Mouse (Mus musculus): Measurements from ENCODE around the gene Rnf150. TPM values are rescaled to one million over a fixed set of nuclear protein-coding genes. Genes with fewer than 3 reads are reported as not detected.

Rnf150 gene
- polyA plus RNA-seq, 1 experiment from 2014 or later = 0.79 TPM

DNA sequence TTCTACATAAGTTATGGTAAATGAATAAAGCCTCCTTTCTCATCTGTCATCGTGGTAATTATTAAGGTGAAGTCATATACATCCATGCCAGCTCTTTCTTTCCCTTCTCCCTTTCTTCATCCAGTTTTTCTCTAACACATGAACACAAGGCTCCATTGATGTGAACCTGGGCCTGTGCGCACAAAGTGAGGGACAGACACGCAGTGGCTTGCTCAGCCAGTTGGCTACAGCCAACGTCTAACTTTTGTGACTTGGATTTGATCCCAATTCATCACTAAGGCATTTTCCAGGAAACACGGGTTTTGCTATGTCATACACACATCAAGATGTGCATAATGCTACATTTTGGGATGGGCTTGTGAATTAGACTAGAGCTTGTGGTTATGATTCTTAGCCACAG is 146.3 kb downstream of the Rnf150 start:
- no peak overlapping the region for H3K27ac ChIP-seq (ENCODE audit: low read length)
- ATAC-seq (replicated peaks; ENCODE audit: extremely low read depth, insufficient read depth, low FRiP score) = no peak
- no peak overlapping the region for H3K4me2 ChIP-seq (ENCODE audit: low read depth, low read length)
- WGBS = 78% methylated on average over 5 of the region's 5 CpGs
- H3K9ac ChIP-seq (ENCODE audit: low read length) = no peak overlapping the region
- no peaks in the 10 kb centered on the region for H3K36me3 ChIP-seq (ENCODE audit: control insufficient read depth, insufficient read depth)
- H3K9me3 ChIP-seq (replicated peaks; ENCODE audit: control insufficient read depth, low read length) = no peaks in the 10 kb centered on the region
- no peak overlapping the region for H3K4me3 ChIP-seq (ENCODE audit: low read length)
- H3K27me3 ChIP-seq (ENCODE audit: control insufficient read depth, insufficient read depth, low read length) = no peaks in the 10 kb centered on the region
- H3K4me1 ChIP-seq (ENCODE audit: control insufficient read depth, insufficient read depth, low read length) = 0 out of 2 replicates have a peak, but pooled peaks cover 3% of the 10 kb centered on the region

DNA sequence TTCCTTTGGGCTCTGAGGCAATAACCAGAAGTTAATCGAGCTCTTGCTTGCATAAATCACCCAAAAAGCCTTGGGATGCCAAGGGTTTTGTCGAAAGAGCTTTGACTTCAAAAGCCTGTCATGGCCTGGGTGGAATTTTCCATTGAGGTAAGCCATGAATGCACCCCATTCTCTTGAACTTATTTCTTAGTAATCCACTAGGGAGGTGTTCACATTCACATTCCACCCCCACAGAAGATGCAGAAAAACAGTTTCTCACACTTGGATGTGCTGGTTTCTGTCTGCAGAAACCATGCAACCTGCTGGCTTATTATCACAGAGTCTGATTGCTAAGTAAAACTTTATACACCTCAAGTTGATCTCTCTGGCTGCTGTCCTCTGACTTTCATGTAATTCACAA is 148.1 kb downstream of the Rnf150 start:
- no peaks in the 10 kb centered on the region for H3K27me3 ChIP-seq (ENCODE audit: control insufficient read depth, insufficient read depth, low read length)
- H3K9me3 ChIP-seq (replicated peaks; ENCODE audit: control insufficient read depth, low read length) = no peaks in the 10 kb centered on the region
- H3K36me3 ChIP-seq (ENCODE audit: control insufficient read depth, insufficient read depth) = no peaks in the 10 kb centered on the region
- H3K4me2 ChIP-seq (ENCODE audit: low read depth, low read length) = no peak overlapping the region
- no peak for ATAC-seq (replicated peaks; ENCODE audit: extremely low read depth, insufficient read depth, low FRiP score)
- WGBS = 60% methylated on average over 2 of the region's 2 CpGs
- 0 out of 2 replicates have a peak, but pooled peaks cover 3% of the 10 kb centered on the region for H3K4me1 ChIP-seq (ENCODE audit: control insufficient read depth, insufficient read depth, low read length)
- H3K4me3 ChIP-seq (ENCODE audit: low read length) = no peak overlapping the region
- H3K9ac ChIP-seq (ENCODE audit: low read length) = no peak overlapping the region
- H3K27ac ChIP-seq (ENCODE audit: low read length) = no peak overlapping the region

- no peaks in the 10 kb centered on the region for H3K27me3 ChIP-seq (ENCODE audit: control insufficient read depth, insufficient read depth, low read length)
- WGBS = 30% methylated on average over 5 of the region's 5 CpGs
- H3K4me1 ChIP-seq (ENCODE audit: control insufficient read depth, insufficient read depth, low read length) = 0 out of 2 replicates have a peak, but pooled peaks cover 3% of the 10 kb centered on the region
- ATAC-seq (replicated peaks; ENCODE audit: extremely low read depth, insufficient read depth, low FRiP score) = no peak
- H3K36me3 ChIP-seq (ENCODE audit: control insufficient read depth, insufficient read depth) = no peaks in the 10 kb centered on the region
- no peaks in the 10 kb centered on the region for H3K9me3 ChIP-seq (replicated peaks; ENCODE audit: control insufficient read depth, low read length)
- H3K4me3 ChIP-seq (ENCODE audit: low read length) = no peak overlapping the region
- no peak overlapping the region for H3K27ac ChIP-seq (ENCODE audit: low read length)
- no peak overlapping the region for H3K9ac ChIP-seq (ENCODE audit: low read length)
- no peak overlapping the region for H3K4me2 ChIP-seq (ENCODE audit: low read depth, low read length)
Measured at GRCm38 (mm10) chr8:83011758-83012157, 148.6 kb downstream of the Rnf150 start.

DNA sequence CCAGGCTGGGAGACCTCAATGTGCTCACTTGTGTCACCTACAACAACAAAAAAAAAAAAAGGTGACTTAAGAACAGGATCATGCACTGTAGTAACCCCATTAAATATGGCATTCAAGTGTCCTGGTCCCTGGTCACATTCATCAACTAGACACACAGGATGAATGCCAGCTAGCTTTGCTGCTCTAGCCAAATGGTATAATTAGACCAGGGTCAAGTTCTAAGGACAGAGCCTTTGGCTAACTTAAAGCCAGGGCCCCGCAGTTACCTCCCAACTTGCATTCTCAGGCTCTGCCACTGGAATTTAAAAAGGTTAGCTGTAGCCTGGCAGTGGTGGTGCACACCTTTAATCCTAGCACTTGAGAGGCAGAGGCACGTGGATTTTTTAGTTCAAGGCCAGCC is 165.1 kb downstream of the Rnf150 start:
- Histone ChIP-seq H3K4me2 (ENCODE audit: low read depth, low read length) (no peak overlapping the region), H3K4me3 (ENCODE audit: low read length) (no peak overlapping the region), H3K9ac (ENCODE audit: low read length) (no peak overlapping the region)

GRCm38 (mm10) chr8:83032800-83033199 is 169.6 kb downstream of the Rnf150 start:
- H3K4me1 ChIP-seq (ENCODE audit: control insufficient read depth, insufficient read depth, low read length) = peaks cover 5% of the 10 kb centered on the region
- WGBS = 49% methylated on average over 7 of the region's 7 CpGs
- H3K36me3 ChIP-seq (ENCODE audit: control insufficient read depth, insufficient read depth) = no peaks in the 10 kb centered on the region
- H3K4me2 ChIP-seq (ENCODE audit: low read depth, low read length) = no peak overlapping the region
- H3K27ac ChIP-seq (ENCODE audit: low read length) = no peak overlapping the region
- H3K27me3 ChIP-seq (ENCODE audit: control insufficient read depth, insufficient read depth, low read length) = no peaks in the 10 kb centered on the region
- H3K9me3 ChIP-seq (replicated peaks; ENCODE audit: control insufficient read depth, low read length) = no peaks in the 10 kb centered on the region
- no peak overlapping the region for H3K9ac ChIP-seq (ENCODE audit: low read length)
- H3K4me3 ChIP-seq (ENCODE audit: low read length) = no peak overlapping the region
- ATAC-seq (replicated peaks; ENCODE audit: extremely low read depth, insufficient read depth, low FRiP score) = no peak

More for the DNA sequence above, 165.1 kb downstream of the Rnf150 start:
- Histone ChIP-seq H3K9me3 (replicated peaks; ENCODE audit: control insufficient read depth, low read length) (no peaks in the 10 kb centered on the region), H3K4me1 (ENCODE audit: control insufficient read depth, insufficient read depth, low read length) (peaks cover 5% of the 10 kb centered on the region), H3K36me3 (ENCODE audit: control insufficient read depth, insufficient read depth) (no peaks in the 10 kb centered on the region), H3K27me3 (ENCODE audit: control insufficient read depth, insufficient read depth, low read length) (no peaks in the 10 kb centered on the region), H3K27ac (ENCODE audit: low read length) (no peak overlapping the region)
- no peak for ATAC-seq (replicated peaks; ENCODE audit: extremely low read depth, insufficient read depth, low FRiP score)
- WGBS = 60% methylated on average over 2 of the region's 2 CpGs

- Histone ChIP-seq H3K4me1 (ENCODE audit: control insufficient read depth, insufficient read depth, low read length) (no peaks in the 10 kb centered on the region; the same call in 1 of the 2 replicates), H3K4me3 (ENCODE audit: low read length) (no peak overlapping the region), H3K36me3 (ENCODE audit: control insufficient read depth, insufficient read depth) (no peaks in the 10 kb centered on the region), H3K27me3 (ENCODE audit: control insufficient read depth, insufficient read depth, low read length) (no peaks in the 10 kb centered on the region), H3K9ac (ENCODE audit: low read length) (no peak overlapping the region), H3K9me3 (replicated peaks; ENCODE audit: control insufficient read depth, low read length) (no peaks in the 10 kb centered on the region), H3K27ac (ENCODE audit: low read length) (no peak overlapping the region), H3K4me2 (ENCODE audit: low read depth, low read length) (no peak overlapping the region)
- no peak for ATAC-seq (replicated peaks; ENCODE audit: extremely low read depth, insufficient read depth, low FRiP score)
- 83% methylated on average over 5 of the region's 5 CpGs for WGBS
Measured at GRCm38 (mm10) chr8:83035141-83035540, 172.0 kb downstream of the Rnf150 start.

GRCm38 (mm10) chr8:83036521-83037166 is 173.5 kb downstream of the Rnf150 start:
- Histone ChIP-seq H3K9me3 (replicated peaks; ENCODE audit: control insufficient read depth, low read length) (no peaks in the 10 kb centered on the region), H3K4me3 (ENCODE audit: low read length) (no peak overlapping the region), H3K4me2 (ENCODE audit: low read depth, low read length) (no peak overlapping the region), H3K4me1 (ENCODE audit: control insufficient read depth, insufficient read depth, low read length) (no peaks in the 10 kb centered on the region; the same call in 1 of the 2 replicates), H3K36me3 (ENCODE audit: control insufficient read depth, insufficient read depth) (no peaks in the 10 kb centered on the region), H3K27me3 (ENCODE audit: control insufficient read depth, insufficient read depth, low read length) (no peaks in the 10 kb centered on the region), H3K9ac (ENCODE audit: low read length) (no peak overlapping the region), H3K27ac (ENCODE audit: low read length) (no peak overlapping the region)
- 72% methylated on average over 3 of the region's 3 CpGs for WGBS
- no peak for ATAC-seq (replicated peaks; ENCODE audit: extremely low read depth, insufficient read depth, low FRiP score)

GRCm38 (mm10) chr8:83037321-83037720 is 174.2 kb downstream of the Rnf150 start:
- 85% methylated on average over 1 of the region's 1 CpGs for WGBS
- H3K9ac ChIP-seq (ENCODE audit: low read length) = no peak overlapping the region
- ATAC-seq (replicated peaks; ENCODE audit: extremely low read depth, insufficient read depth, low FRiP score) = no peak
- no peaks in the 10 kb centered on the region for H3K27me3 ChIP-seq (ENCODE audit: control insufficient read depth, insufficient read depth, low read length)
- H3K4me1 ChIP-seq (ENCODE audit: control insufficient read depth, insufficient read depth, low read length) = no peaks in the 10 kb centered on the region; the same call in 1 of the 2 replicates
- H3K4me2 ChIP-seq (ENCODE audit: low read depth, low read length) = no peak overlapping the region
- H3K4me3 ChIP-seq (ENCODE audit: low read length) = no peak overlapping the region
- H3K36me3 ChIP-seq (ENCODE audit: control insufficient read depth, insufficient read depth) = no peaks in the 10 kb centered on the region
- no peaks in the 10 kb centered on the region for H3K9me3 ChIP-seq (replicated peaks; ENCODE audit: control insufficient read depth, low read length)
- no peak overlapping the region for H3K27ac ChIP-seq (ENCODE audit: low read length)

GRCm38 (mm10) chr8:83038575-83038974 is 175.4 kb downstream of the Rnf150 start:
- Histone ChIP-seq H3K9me3 (replicated peaks; ENCODE audit: control insufficient read depth, low read length) (no peaks in the 10 kb centered on the region), H3K4me1 (ENCODE audit: control insufficient read depth, insufficient read depth, low read length) (no peaks in the 10 kb centered on the region; the same call in 1 of the 2 replicates), H3K27me3 (ENCODE audit: control insufficient read depth, insufficient read depth, low read length) (no peaks in the 10 kb centered on the region), H3K4me2 (ENCODE audit: low read depth, low read length) (no peak overlapping the region), H3K9ac (ENCODE audit: low read length) (no peak overlapping the region), H3K27ac (ENCODE audit: low read length) (no peak overlapping the region), H3K36me3 (ENCODE audit: control insufficient read depth, insufficient read depth) (no peaks in the 10 kb centered on the region), H3K4me3 (ENCODE audit: low read length) (no peak overlapping the region)
- no peak for ATAC-seq (replicated peaks; ENCODE audit: extremely low read depth, insufficient read depth, low FRiP score)
- WGBS = 79% methylated on average over 10 of the region's 10 CpGs

All from heart, embryonic 16.5 days (tissue).